Mouse (Mus musculus): ENCODE measurements around the gene Spef2. TPM values are rescaled to one million over a fixed set of nuclear protein-coding genes. Genes with fewer than 3 reads are reported as not detected.

Gene Spef2
- polyA plus RNA-seq, 1 experiment from 2014 or later, result 2.0 TPM

GRCm38 (mm10) chr15:9742172-9742571 lies 6.5 kb downstream of the Spef2 start:
- Histone ChIP-seq H3K9me3 (ENCODE audit: control insufficient read depth, low read length) (no peaks in the 10 kb centered on the region), H3K27ac (ENCODE audit: low read depth, low read length) (no peak overlapping the region), H3K4me1 (ENCODE audit: control insufficient read depth, insufficient read depth, low read depth, low read length) (no peaks in the 10 kb centered on the region), H3K27me3 (replicated peaks; ENCODE audit: control insufficient read depth, insufficient read depth, low read length) (no peaks in the 10 kb centered on the region), H3K4me2 (ENCODE audit: low read length) (no peak overlapping the region), H3K36me3 (ENCODE audit: control insufficient read depth, insufficient read depth, low read length) (no peaks in the 10 kb centered on the region), H3K4me3 (ENCODE audit: low read length) (no peak overlapping the region), H3K9ac (ENCODE audit: low read depth, low read length) (no peak overlapping the region)
- 94% methylated on average over 3 of the region's 3 CpGs for WGBS
- no peak for ATAC-seq

GRCm38 (mm10) chr15:9714574-9715458 lies 33.9 kb downstream of the Spef2 start:
- WGBS, result 87% methylated on average over 7 of the region's 7 CpGs
- no peak overlapping the region for H3K27ac ChIP-seq (ENCODE audit: low read depth, low read length)
- H3K27me3 ChIP-seq (replicated peaks; ENCODE audit: control insufficient read depth, insufficient read depth, low read length), result no peaks in the 10 kb centered on the region
- no peak overlapping the region for H3K4me3 ChIP-seq (ENCODE audit: low read length)
- H3K9ac ChIP-seq (ENCODE audit: low read depth, low read length), result no peak overlapping the region
- H3K4me2 ChIP-seq (ENCODE audit: low read length), result no peak overlapping the region
- H3K9me3 ChIP-seq (ENCODE audit: control insufficient read depth, low read length), result no peaks in the 10 kb centered on the region
- no peaks in the 10 kb centered on the region for H3K4me1 ChIP-seq (ENCODE audit: control insufficient read depth, insufficient read depth, low read depth, low read length)
- no peaks in the 10 kb centered on the region for H3K36me3 ChIP-seq (ENCODE audit: control insufficient read depth, insufficient read depth, low read length)
- ATAC-seq, result no peak

GRCm38 (mm10) chr15:9713707-9714106 lies 35.0 kb downstream of the Spef2 start:
- Histone ChIP-seq H3K27ac (ENCODE audit: low read depth, low read length) (no peak overlapping the region), H3K9me3 (ENCODE audit: control insufficient read depth, low read length) (no peaks in the 10 kb centered on the region), H3K4me3 (ENCODE audit: low read length) (no peak overlapping the region), H3K4me2 (ENCODE audit: low read length) (no peak overlapping the region), H3K27me3 (replicated peaks; ENCODE audit: control insufficient read depth, insufficient read depth, low read length) (no peaks in the 10 kb centered on the region), H3K9ac (ENCODE audit: low read depth, low read length) (no peak overlapping the region), H3K36me3 (ENCODE audit: control insufficient read depth, insufficient read depth, low read length) (no peaks in the 10 kb centered on the region), H3K4me1 (ENCODE audit: control insufficient read depth, insufficient read depth, low read depth, low read length) (no peaks in the 10 kb centered on the region)
- 89% methylated on average over 3 of the region's 3 CpGs for WGBS
- no peak for ATAC-seq

- Histone ChIP-seq H3K9ac (ENCODE audit: low read depth, low read length) (no peak overlapping the region), H3K4me2 (ENCODE audit: low read length) (no peak overlapping the region), H3K36me3 (ENCODE audit: control insufficient read depth, insufficient read depth, low read length) (no peaks in the 10 kb centered on the region), H3K4me1 (ENCODE audit: control insufficient read depth, insufficient read depth, low read depth, low read length) (no peaks in the 10 kb centered on the region), H3K27ac (ENCODE audit: low read depth, low read length) (no peak overlapping the region), H3K27me3 (replicated peaks; ENCODE audit: control insufficient read depth, insufficient read depth, low read length) (no peaks in the 10 kb centered on the region), H3K4me3 (ENCODE audit: low read length) (no peak overlapping the region), H3K9me3 (ENCODE audit: control insufficient read depth, low read length) (no peaks in the 10 kb centered on the region)
- 93% methylated on average over 2 of the region's 2 CpGs for WGBS
- ATAC-seq, result no peak
Observed at GRCm38 (mm10) chr15:9710330-9710729, 38.3 kb downstream of the Spef2 start.

DNA sequence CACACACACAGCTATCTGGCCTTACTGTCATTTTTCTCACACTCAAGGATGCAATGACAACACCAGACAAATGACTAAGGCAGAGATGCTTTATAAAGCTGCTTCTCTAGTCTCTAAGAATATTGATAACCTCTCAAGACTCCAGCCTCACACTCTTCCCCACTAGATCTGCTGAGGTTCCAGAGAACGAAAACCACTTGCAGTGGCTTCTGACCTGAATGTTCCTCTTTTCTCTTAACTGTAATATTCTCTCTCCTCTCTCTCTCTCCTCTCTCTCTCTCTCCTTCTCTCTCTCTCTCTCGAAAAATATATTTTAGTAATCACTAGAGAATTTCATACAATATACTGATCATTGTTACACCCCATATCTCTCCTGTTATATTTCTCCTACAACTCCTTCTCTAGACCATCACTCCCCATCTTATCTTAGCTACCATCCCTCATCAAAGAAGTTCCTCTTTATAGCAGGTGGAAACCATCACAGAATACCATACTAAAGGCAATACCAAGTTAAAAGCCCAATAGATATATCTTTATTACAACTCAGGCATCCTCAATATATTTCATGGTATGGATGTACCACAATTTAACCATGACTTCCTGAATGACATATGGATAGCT lies 42.7 kb downstream of the Spef2 start:
- Histone ChIP-seq H3K27ac (ENCODE audit: low read depth, low read length) (no peak overlapping the region), H3K27me3 (replicated peaks; ENCODE audit: control insufficient read depth, insufficient read depth, low read length) (no peaks in the 10 kb centered on the region), H3K4me2 (ENCODE audit: low read length) (no peak overlapping the region), H3K4me3 (ENCODE audit: low read length) (no peak overlapping the region), H3K36me3 (ENCODE audit: control insufficient read depth, insufficient read depth, low read length) (no peaks in the 10 kb centered on the region), H3K9me3 (ENCODE audit: control insufficient read depth, low read length) (no peaks in the 10 kb centered on the region), H3K4me1 (ENCODE audit: control insufficient read depth, insufficient read depth, low read depth, low read length) (no peaks in the 10 kb centered on the region), H3K9ac (ENCODE audit: low read depth, low read length) (no peak overlapping the region)
- ATAC-seq, result no peak
- WGBS, result 77% methylated on average over 2 of the region's 2 CpGs

DNA sequence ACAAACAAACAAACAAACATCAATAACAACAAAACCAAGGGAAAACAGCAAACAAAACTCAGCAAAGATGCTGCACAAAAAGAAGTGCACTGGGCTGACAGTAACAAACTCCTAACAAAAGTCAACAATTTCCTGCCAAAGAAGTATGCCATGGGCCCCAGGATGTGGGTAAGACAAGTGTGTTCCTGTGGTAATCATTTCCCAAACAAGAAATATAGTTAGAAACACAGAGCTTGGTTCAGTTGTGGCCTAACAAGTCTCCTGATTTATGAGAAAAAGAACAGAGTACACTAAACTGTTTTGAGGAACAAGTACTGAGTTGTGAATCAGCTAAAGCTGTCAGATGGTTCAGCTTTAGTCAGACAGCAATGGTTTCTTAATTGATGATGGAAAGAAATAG lies 46.8 kb downstream of the Spef2 start:
- H3K9ac ChIP-seq (ENCODE audit: low read depth, low read length), result no peak overlapping the region
- H3K27me3 ChIP-seq (replicated peaks; ENCODE audit: control insufficient read depth, insufficient read depth, low read length), result no peaks in the 10 kb centered on the region
- no peak overlapping the region for H3K4me2 ChIP-seq (ENCODE audit: low read length)
- H3K4me3 ChIP-seq (ENCODE audit: low read length), result no peak overlapping the region
- no peaks in the 10 kb centered on the region for H3K4me1 ChIP-seq (ENCODE audit: control insufficient read depth, insufficient read depth, low read depth, low read length)
- no peaks in the 10 kb centered on the region for H3K9me3 ChIP-seq (ENCODE audit: control insufficient read depth, low read length)
- H3K36me3 ChIP-seq (ENCODE audit: control insufficient read depth, insufficient read depth, low read length), result no peaks in the 10 kb centered on the region
- no peak for ATAC-seq
- no peak overlapping the region for H3K27ac ChIP-seq (ENCODE audit: low read depth, low read length)

DNA sequence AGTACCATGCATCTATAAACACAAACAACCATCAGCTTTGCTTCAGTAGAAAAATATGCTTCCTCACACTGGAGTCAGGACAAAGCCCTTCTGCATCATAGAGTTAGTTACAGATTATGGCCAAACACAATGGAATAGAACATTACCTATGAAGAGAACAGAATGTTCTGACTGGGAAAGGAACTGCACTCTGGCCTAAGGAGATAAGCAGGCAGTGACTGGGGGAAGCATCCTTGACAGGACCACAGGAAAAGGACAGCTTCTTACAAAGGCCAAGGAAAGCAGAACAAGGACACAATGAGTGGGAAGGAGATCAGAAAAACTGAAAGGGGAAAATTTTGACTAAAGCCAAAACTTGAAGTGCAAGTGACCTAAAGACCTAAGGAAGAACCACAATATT lies 56.9 kb downstream of the Spef2 start:
- no peaks in the 10 kb centered on the region for H3K27me3 ChIP-seq (replicated peaks; ENCODE audit: control insufficient read depth, insufficient read depth, low read length)
- no peak for ATAC-seq

GRCm38 (mm10) chr15:9690845-9691244 lies 57.8 kb downstream of the Spef2 start:
- no peaks in the 10 kb centered on the region for H3K9me3 ChIP-seq (ENCODE audit: control insufficient read depth, low read length)
- no peak overlapping the region for H3K4me2 ChIP-seq (ENCODE audit: low read length)
- ATAC-seq, result no peak
- no peak overlapping the region for H3K27ac ChIP-seq (ENCODE audit: low read depth, low read length)
- H3K36me3 ChIP-seq (ENCODE audit: control insufficient read depth, insufficient read depth, low read length), result no peaks in the 10 kb centered on the region
- H3K9ac ChIP-seq (ENCODE audit: low read depth, low read length), result no peak overlapping the region
- 89% methylated on average over 5 of the region's 5 CpGs for WGBS
- no peaks in the 10 kb centered on the region for H3K27me3 ChIP-seq (replicated peaks; ENCODE audit: control insufficient read depth, insufficient read depth, low read length)
- H3K4me3 ChIP-seq (ENCODE audit: low read length), result no peak overlapping the region
- H3K4me1 ChIP-seq (ENCODE audit: control insufficient read depth, insufficient read depth, low read depth, low read length), result no peaks in the 10 kb centered on the region

More for the DNA sequence above, 56.9 kb downstream of the Spef2 start:
- no peaks in the 10 kb centered on the region for H3K9me3 ChIP-seq (ENCODE audit: control insufficient read depth, low read length)
- H3K4me1 ChIP-seq (ENCODE audit: control insufficient read depth, insufficient read depth, low read depth, low read length), result no peaks in the 10 kb centered on the region
- H3K36me3 ChIP-seq (ENCODE audit: control insufficient read depth, insufficient read depth, low read length), result no peaks in the 10 kb centered on the region
- no peak overlapping the region for H3K27ac ChIP-seq (ENCODE audit: low read depth, low read length)
- H3K9ac ChIP-seq (ENCODE audit: low read depth, low read length), result no peak overlapping the region
- H3K4me3 ChIP-seq (ENCODE audit: low read length), result no peak overlapping the region
- no peak overlapping the region for H3K4me2 ChIP-seq (ENCODE audit: low read length)

DNA sequence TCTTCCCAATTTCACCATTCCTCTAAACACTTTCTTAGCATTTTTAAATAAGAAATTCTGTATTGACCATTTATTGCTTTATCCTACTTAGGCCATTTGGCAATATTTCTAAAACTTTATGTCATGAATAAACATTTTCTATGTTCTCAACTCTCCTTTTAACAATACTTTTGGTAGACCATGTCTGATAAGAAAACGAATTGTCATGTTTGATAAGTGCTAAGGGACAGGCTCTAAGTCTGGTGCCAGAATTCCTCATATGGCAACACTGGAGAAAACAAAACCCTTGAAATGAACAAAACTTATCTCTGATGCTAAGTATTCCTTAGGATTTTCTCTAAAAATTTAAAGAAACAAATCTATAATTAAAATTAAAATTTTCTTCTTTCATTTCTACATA lies 58.2 kb downstream of the Spef2 start:
- no peak overlapping the region for H3K9ac ChIP-seq (ENCODE audit: low read depth, low read length)
- no peaks in the 10 kb centered on the region for H3K4me1 ChIP-seq (ENCODE audit: control insufficient read depth, insufficient read depth, low read depth, low read length)
- no peak overlapping the region for H3K4me3 ChIP-seq (ENCODE audit: low read length)
- no peak for ATAC-seq
- H3K36me3 ChIP-seq (ENCODE audit: control insufficient read depth, insufficient read depth, low read length), result no peaks in the 10 kb centered on the region
- H3K27me3 ChIP-seq (replicated peaks; ENCODE audit: control insufficient read depth, insufficient read depth, low read length), result no peaks in the 10 kb centered on the region
- WGBS, result 80% methylated on average over 1 of the region's 1 CpGs
- no peak overlapping the region for H3K27ac ChIP-seq (ENCODE audit: low read depth, low read length)
- H3K9me3 ChIP-seq (ENCODE audit: control insufficient read depth, low read length), result no peaks in the 10 kb centered on the region
- H3K4me2 ChIP-seq (ENCODE audit: low read length), result no peak overlapping the region
